Mouse (Mus musculus) kidney, embryonic 14.5 days (tissue): Measurements from ENCODE around the gene Crybg1. TPM values are rescaled to one million over a fixed set of nuclear protein-coding genes. Genes with fewer than 3 reads are reported as not detected.

Source experiments
- ATAC-seq: fragments of 200-750 bp; cut with Nextera tagmentation; 2 replicates; pipeline ENCODE4 v1.8.0; 2017; ENCODE audit warnings: moderate number of reproducible peaks, mild to moderate bottlenecking, moderate TSS enrichment, moderate library complexity; ENCODE audit not compliant: low FRiP score, low TSS enrichment
- H3K27ac ChIP-seq: fragments of 300-500 bp; sonication (generic); 2 replicates; pipeline ENCODE4 v1.5.1; 2014; ENCODE audit warnings: low read depth, mild to moderate bottlenecking, low read length, moderate library complexity, mixed read lengths
- H3K27me3 ChIP-seq: fragments of 300-500 bp; sonication (generic); 2 replicates; pipeline ENCODE4 v1.6.1; 2014; ENCODE audit warnings: mild to moderate bottlenecking, low read length; ENCODE audit not compliant: control insufficient read depth, insufficient read depth
- H3K36me3 ChIP-seq: fragments of 300-500 bp; sonication (generic); 2 replicates; pipeline ENCODE4 v1.6.1; 2014; ENCODE audit warnings: low read length, mixed read lengths; ENCODE audit not compliant: control insufficient read depth, insufficient read depth
- H3K4me1 ChIP-seq: fragments of 300-500 bp; sonication (generic); 2 replicates; pipeline ENCODE4 v1.6.1; 2014; ENCODE audit warnings: low read length, mixed read lengths; ENCODE audit not compliant: control insufficient read depth, insufficient read depth
- H3K4me2 ChIP-seq: fragments of 300-500 bp; sonication (generic); replicated peaks from 2 replicates; pipeline ENCODE4 v1.6.1; 2014; ENCODE audit warnings: low read depth, mild to moderate bottlenecking, low read length
- H3K4me3 ChIP-seq: fragments of 300-500 bp; sonication (generic); 2 replicates; pipeline ENCODE4 v1.5.1; 2014; ENCODE audit warnings: mild to moderate bottlenecking, low read length
- H3K9ac ChIP-seq: fragments of 300-500 bp; sonication (generic); 2 replicates; pipeline ENCODE4 v1.6.1; 2014; ENCODE audit warnings: low read depth, mild to moderate bottlenecking, low read length, moderate library complexity
- H3K9me3 ChIP-seq: fragments of 300-500 bp; sonication (generic); 2 replicates; pipeline ENCODE4 v1.6.1; 2016; ENCODE audit warnings: low read length; ENCODE audit not compliant: control insufficient read depth
- WGBS: fragments of 180-500 bp; shearing (Covaris S2); extraction: QIAGEN DNeasy Blood & Tissue Kit; methylation state at CpG from one replicate; pipeline ENCODE4 v1.1.7; 2014; 5-methylcytosine and 5-hydroxymethylcytosine counted together
- polyA plus RNA-seq: library from polyadenylated mRNA; unstranded; fragments of >200 nt; fragmentation: Nextera tagmentation; extraction: Ambion mirVana; gene quantifications from 2 replicates; pipeline ENCODE4 v1.2.1, GENCODE M21; 2014

Gene Crybg1
- polyA plus RNA-seq, 1 experiment from 2014 or later = 5.0 TPM

GRCm38 (mm10) chr10:44005677-44006641 is 142.7 kb downstream of the Crybg1 start:
- peak; percentile 68 for ATAC-seq
- H3K9me3 ChIP-seq = no peaks in the 10 kb centered on the region
- H3K4me2 ChIP-seq = peak overlapping the region; percentile 48
- under 1% methylated on average over 40 of the region's 40 CpGs for WGBS
- 0 out of 2 replicates have a peak, but pooled peaks cover 5% of the 10 kb centered on the region for H3K4me1 ChIP-seq
- peak overlapping the region; percentile 32; the same call in 1 of the 2 replicates for H3K9ac ChIP-seq
- peaks cover 40% of the 10 kb centered on the region for H3K27me3 ChIP-seq
- no peaks in the 10 kb centered on the region for H3K36me3 ChIP-seq
- peak overlapping the region; percentile 29 for H3K4me3 ChIP-seq
- no peak overlapping the region; the same call in 1 of the 2 replicates for H3K27ac ChIP-seq

GRCm38 (mm10) chr10:44004221-44004751 is 144.4 kb downstream of the Crybg1 start:
- WGBS = 1% methylated on average over 29 of the region's 33 CpGs
- Histone ChIP-seq H3K9me3 (no peaks in the 10 kb centered on the region), H3K4me2 (peak overlapping the region; percentile 81), H3K27me3 (peaks cover 40% of the 10 kb centered on the region), H3K36me3 (no peaks in the 10 kb centered on the region), H3K27ac (no peak overlapping the region), H3K9ac (peak overlapping the region; percentile 56; the same call in 1 of the 2 replicates), H3K4me1 (0 out of 2 replicates have a peak, but pooled peaks cover 5% of the 10 kb centered on the region), H3K4me3 (peak overlapping the region; percentile 52)
- peak; percentile 19; the same call in 1 of the 2 replicates for ATAC-seq

GRCm38 (mm10) chr10:44003551-44004151 is 145.0 kb downstream of the Crybg1 start:
- H3K4me3 ChIP-seq = peak overlapping the region; percentile 52
- under 1% methylated on average over 55 of the region's 68 CpGs for WGBS
- peak overlapping the region; percentile 56; the same call in 1 of the 2 replicates for H3K9ac ChIP-seq
- H3K4me1 ChIP-seq = 0 out of 2 replicates have a peak, but pooled peaks cover 5% of the 10 kb centered on the region
- H3K36me3 ChIP-seq = no peaks in the 10 kb centered on the region
- no peak overlapping the region for H3K27ac ChIP-seq
- H3K9me3 ChIP-seq = no peaks in the 10 kb centered on the region
- ATAC-seq = peak; percentile 17; the same call in 1 of the 2 replicates
- peak overlapping the region; percentile 81 for H3K4me2 ChIP-seq
- H3K27me3 ChIP-seq = peaks cover 40% of the 10 kb centered on the region

- peaks cover 40% of the 10 kb centered on the region for H3K27me3 ChIP-seq
These were observed 145.6 kb downstream of the Crybg1 start for GRCm38 (mm10) chr10:44002995-44003524.

GRCm38 (mm10) chr10:44002004-44002940 is 146.4 kb downstream of the Crybg1 start:
- 19% methylated on average over 14 of the region's 14 CpGs for WGBS
- Histone ChIP-seq H3K4me1 (0 out of 2 replicates have a peak, but pooled peaks cover 5% of the 10 kb centered on the region), H3K27me3 (peaks cover 40% of the 10 kb centered on the region), H3K27ac (no peak overlapping the region), H3K4me3 (no peak overlapping the region), H3K9me3 (no peaks in the 10 kb centered on the region), H3K36me3 (no peaks in the 10 kb centered on the region), H3K9ac (no peak overlapping the region), H3K4me2 (no peak overlapping the region)
- no peak for ATAC-seq

More at GRCm38 (mm10) chr10:44002995-44003524, 145.6 kb downstream of the Crybg1 start:
- ATAC-seq = no peak
- Histone ChIP-seq H3K9ac (peak overlapping the region; percentile 56; the same call in 1 of the 2 replicates), H3K36me3 (no peaks in the 10 kb centered on the region), H3K4me3 (peak overlapping the region; percentile 52), H3K4me2 (peak overlapping the region; percentile 81), H3K9me3 (no peaks in the 10 kb centered on the region), H3K4me1 (0 out of 2 replicates have a peak, but pooled peaks cover 5% of the 10 kb centered on the region), H3K27ac (no peak overlapping the region)
- WGBS = 2% methylated on average over 11 of the region's 11 CpGs

GRCm38 (mm10) chr10:44000156-44000865 is 148.3 kb downstream of the Crybg1 start:
- Histone ChIP-seq H3K27me3 (peaks cover 33% of the 10 kb centered on the region), H3K4me3 (no peak overlapping the region)

GRCm38 (mm10) chr10:43998503-43999082 is 150.1 kb downstream of the Crybg1 start:
- Histone ChIP-seq H3K9me3 (no peaks in the 10 kb centered on the region), H3K9ac (no peak overlapping the region), H3K4me1 (no peaks in the 10 kb centered on the region), H3K27me3 (peaks cover 16% of the 10 kb centered on the region), H3K4me2 (no peak overlapping the region), H3K36me3 (no peaks in the 10 kb centered on the region), H3K27ac (no peak overlapping the region), H3K4me3 (no peak overlapping the region)
- WGBS = 89% methylated on average over 8 of the region's 8 CpGs
- ATAC-seq = no peak

More at GRCm38 (mm10) chr10:44000156-44000865, 148.3 kb downstream of the Crybg1 start:
- 0 out of 2 replicates have a peak, but pooled peaks cover 5% of the 10 kb centered on the region for H3K4me1 ChIP-seq
- 53% methylated on average over 2 of the region's 2 CpGs for whole genome bisulfite sequencing
- H3K27ac ChIP-seq = no peak overlapping the region
- H3K4me2 ChIP-seq = no peak overlapping the region
- ATAC-seq = no peak
- no peaks in the 10 kb centered on the region for H3K36me3 ChIP-seq
- H3K9me3 ChIP-seq = no peaks in the 10 kb centered on the region
- H3K9ac ChIP-seq = no peak overlapping the region
